ENCODE assay signal across 8 mouse cellular contexts in the genomic region with DNA sequence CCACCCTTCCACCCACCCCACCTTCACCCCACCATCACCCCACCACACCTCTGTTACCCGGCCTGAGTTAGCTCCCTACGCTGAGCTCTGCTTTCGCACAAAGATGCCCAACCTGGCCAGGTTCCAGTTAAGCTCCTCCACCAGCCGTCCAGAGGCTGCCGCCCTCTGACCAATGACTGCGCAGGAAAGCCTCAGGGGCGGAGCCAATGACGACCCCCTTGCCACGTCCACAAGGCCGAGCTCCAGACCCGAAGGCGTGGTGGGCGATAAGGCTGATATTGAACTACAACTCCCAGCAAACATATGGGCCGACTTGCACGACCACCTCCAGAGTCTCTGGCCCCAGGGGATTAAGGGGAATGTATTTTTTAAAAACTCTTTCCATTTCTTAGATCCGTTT. TPM values are rescaled to one million over a fixed set of nuclear protein-coding genes. Genes with fewer than 3 reads are reported as not detected.
DNase-seq lines count a peak whose midpoint lies in the region; ATAC-seq and TF ChIP-seq lines count a peak whose summit lies in the region.

Gene Rcn3, minus strand, starts transcription at position 174 of the 400 bp plus-strand sequence.

- H3K9me3 ChIP-seq in embryonic facial prominence, embryonic 13.5 days: no peaks in the 10 kb centered on the region
- H3K9me3 ChIP-seq in heart, embryonic 10.5 days: no peaks in the 10 kb centered on the region
- H3K9me3 ChIP-seq in lung, postnatal 0 days (ENCODE audit: low read length): no peaks in the 10 kb centered on the region

- POLR2A ChIA-PET in Patski (lab: Charles Lee): no interaction called here

- ATAC-seq in Patski: no peak
- peak; percentile 88 for ATAC-seq in embryonic facial prominence, embryonic 13.5 days (ENCODE audit: insufficient number of reproducible peaks, insufficient read depth, low FRiP score, low TSS enrichment, low read depth)
- peak; percentile 95 for ATAC-seq in lung, postnatal 0 days

- peaks cover 35% of the 10 kb centered on the region for H3K36me3 ChIP-seq in embryonic facial prominence, embryonic 13.5 days
- H3K36me3 ChIP-seq in heart, embryonic 10.5 days: peaks cover 24% of the 10 kb centered on the region
- no peaks in the 10 kb centered on the region for H3K36me3 ChIP-seq in lung, postnatal 0 days (ENCODE audit: insufficient read depth, low read length)

- H3K27me3 ChIP-seq in Patski: no peaks in the 10 kb centered on the region
- no peaks in the 10 kb centered on the region for H3K27me3 ChIP-seq in embryonic facial prominence, embryonic 13.5 days
- H3K27me3 ChIP-seq in heart, embryonic 10.5 days (ENCODE audit: insufficient read depth, poor library complexity, severe bottlenecking): no peaks in the 10 kb centered on the region
- H3K27me3 ChIP-seq in lung, postnatal 0 days (replicated peaks; ENCODE audit: insufficient read depth, low read length): no peaks in the 10 kb centered on the region

- under 1% methylated on average over 16 of the region's 16 CpGs for WGBS in embryonic facial prominence, embryonic 13.5 days
- under 1% methylated on average over 16 of the region's 16 CpGs for WGBS in heart, embryonic 10.5 days
- WGBS in lung, postnatal 0 days: under 1% methylated on average over 16 of the region's 16 CpGs

- no peak for TF ChIP-seq EP300 in lung, postnatal 0 days (IDR thresholded peaks at IDR 0.05)

- TF ChIP-seq CTCF in Patski (IDR thresholded peaks at IDR 0.05): no peak
- no peak for TF ChIP-seq CTCF in lung, postnatal 0 days (IDR thresholded peaks at IDR 0.05)

- CTCF ChIA-PET in Patski (lab: Charles Lee): interaction anchor here (1.2 kb wide), 1 partner anchor 24 kb away, joined by 5 read pairs; no protein-coding TSS in a partner anchor

- DNase-seq in ES-CJ7 (ENCODE audit: low read depth, low spot score) (peak; percentile 95), Patski (ENCODE audit: low read depth, low spot score) (no peak)
- DNase-seq in heart, embryonic 10.5 days (ENCODE audit: low spot score): peak; percentile 99
- peak; percentile 56 for DNase-seq in kidney, adult 9 months
- peak; percentile 95 for DNase-seq in lung, postnatal 0 days (ENCODE audit: low spot score)
- DNase-seq in ovary, postnatal 36 days (ENCODE audit: low spot score): peak; percentile 90
- DNase-seq in thymus, postnatal 14 days: no peak

- H3K27ac ChIP-seq in embryonic facial prominence, embryonic 13.5 days: peak within 1 kb of the TSS; percentile 89
- H3K27ac ChIP-seq in heart, embryonic 10.5 days: peak within 1 kb of the TSS; percentile 94
- peak within 1 kb of the TSS; percentile 51 for H3K27ac ChIP-seq in lung, postnatal 0 days (ENCODE audit: low read length)

- peak within 1 kb of the TSS; percentile 88 for H3K9ac ChIP-seq in embryonic facial prominence, embryonic 13.5 days
- peak within 1 kb of the TSS; percentile 26 for H3K9ac ChIP-seq in lung, postnatal 0 days (replicated peaks; ENCODE audit: low read depth)

- peak within 1 kb of the TSS; percentile 76 for H3K4me2 ChIP-seq in embryonic facial prominence, embryonic 13.5 days
- H3K4me2 ChIP-seq in lung, postnatal 0 days (replicated peaks; ENCODE audit: low read depth, low read length): peak within 1 kb of the TSS; percentile 51

- peaks cover 33% of the 10 kb centered on the region for H3K4me1 ChIP-seq in embryonic facial prominence, embryonic 13.5 days
- peaks cover 36% of the 10 kb centered on the region for H3K4me1 ChIP-seq in heart, embryonic 10.5 days
- no peaks in the 10 kb centered on the region for H3K4me1 ChIP-seq in lung, postnatal 0 days (ENCODE audit: insufficient read depth, low read depth, low read length)

- H3K4me3 ChIP-seq in embryonic facial prominence, embryonic 13.5 days: peak within 1 kb of the TSS; percentile 66
- peak within 1 kb of the TSS; percentile 72 for H3K4me3 ChIP-seq in heart, embryonic 10.5 days
- peak within 1 kb of the TSS; percentile 34 for H3K4me3 ChIP-seq in lung, postnatal 0 days (ENCODE audit: low read depth, low read length)

- in situ Hi-C loops in Patski (cut with MboI; ENCODE audit: low pct_unique_long_range_greater_than_20kb): no loop called here

RNA-seq across cellular contexts. Expression of gene Rcn3, which starts in this region (rescaled TPM):
- 21.7 TPM for polyA plus RNA-seq in Patski (2021)
- polyA plus RNA-seq in embryonic facial prominence, embryonic 13.5 days (2015; fragmentation: Nextera tagmentation; extraction: Ambion mirVana): 375 and 376 TPM in 2 replicates
- 270 and 314 TPM in 2 replicates for polyA plus RNA-seq in heart, embryonic 10.5 days (2016; fragmentation: Nextera tagmentation; extraction: Ambion mirVana)
- 158 and 162 TPM in 2 replicates for polyA plus RNA-seq in lung, postnatal 0 days (2015; fragmentation: Nextera tagmentation; extraction: Ambion mirVana)

Comparison
In these comparisons a context has a peak if more than half of its experiments do, and no peak if none do; other contexts are left out.
1. DNase-seq: peak in ES-CJ7 (single experiment), heart, embryonic 10.5 days (single experiment), kidney, adult 9 months (single experiment), lung, postnatal 0 days (single experiment) and ovary, postnatal 36 days (single experiment); none in Patski (single experiment) and thymus, postnatal 14 days (single experiment).
2. Peak in every context shown above with its lines, with median percentiles within 50 percentile points of each other: H3K27ac ChIP-seq and H3K4me3 ChIP-seq.